In genomic region chr4:131253443-131253817, GRCm38 (mm10) we compare ENCODE assay signal across 8 mouse cellular contexts.
DNase-seq lines count a peak whose midpoint lies in the region; ATAC-seq and TF ChIP-seq lines count a peak whose summit lies in the region.

No protein-coding gene starts in this region.

- DNase-seq in frontal cortex, postnatal 36 days (ENCODE audit: low spot score in 2 of 2), result no peak
- DNase-seq in lung, embryonic 14.5 days, result no peak
- no peak for DNase-seq in lung, postnatal 4 days
- no peak for DNase-seq in limb, embryonic 11.5 days (ENCODE audit: low spot score)
- no peak for DNase-seq in embryo, embryonic 10 days (ENCODE audit: low spot score)

- TF ChIP-seq CTCF in lung, embryonic 14.5 days (IDR thresholded peaks at IDR 0.05; ENCODE audit: low read depth), result no peak

- H3K9ac ChIP-seq in lung, embryonic 14.5 days, result no peak overlapping the region
- H3K9ac ChIP-seq in limb, embryonic 11.5 days (ENCODE audit: low read length), result no peak overlapping the region
- no peak overlapping the region for H3K9ac ChIP-seq in stomach, embryonic 16.5 days (ENCODE audit: low read length)

- H3K9me3 ChIP-seq in lung, embryonic 14.5 days (ENCODE audit: low read depth, low read length), result no peaks in the 10 kb centered on the region
- H3K9me3 ChIP-seq in limb, embryonic 11.5 days (ENCODE audit: control insufficient read depth, low read length), result no peaks in the 10 kb centered on the region
- no peaks in the 10 kb centered on the region for H3K9me3 ChIP-seq in stomach, embryonic 16.5 days (replicated peaks; ENCODE audit: control insufficient read depth, low read length)

- H3K4me1 ChIP-seq in lung, embryonic 14.5 days (ENCODE audit: insufficient read depth), result no peaks in the 10 kb centered on the region
- 0 out of 2 replicates have a peak, but pooled peaks cover 4% of the 10 kb centered on the region for H3K4me1 ChIP-seq in limb, embryonic 11.5 days (ENCODE audit: control insufficient read depth, insufficient read depth, low read length)
- no peaks in the 10 kb centered on the region for H3K4me1 ChIP-seq in stomach, embryonic 16.5 days (ENCODE audit: control insufficient read depth, insufficient read depth, low read length)

- WGBS in lung, embryonic 14.5 days, result 2% methylated on average over 8 of the region's 8 CpGs
- 8% methylated on average over 8 of the region's 8 CpGs for WGBS in limb, embryonic 11.5 days
- WGBS in stomach, embryonic 16.5 days, result 4% methylated on average over 8 of the region's 8 CpGs

- no peak overlapping the region for H3K27ac ChIP-seq in lung, embryonic 14.5 days (ENCODE audit: low read depth)
- H3K27ac ChIP-seq in limb, embryonic 11.5 days (replicated peaks; ENCODE audit: low read depth, low read length), result no peak overlapping the region
- no peak overlapping the region for H3K27ac ChIP-seq in stomach, embryonic 16.5 days (ENCODE audit: low read length)

- H3K4me3 ChIP-seq in lung, embryonic 14.5 days (ENCODE audit: low read depth, low read length), result no peak overlapping the region
- no peak overlapping the region for H3K4me3 ChIP-seq in limb, embryonic 11.5 days (ENCODE audit: low read depth, low read length)
- H3K4me3 ChIP-seq in stomach, embryonic 16.5 days (replicated peaks; ENCODE audit: low read length), result no peak overlapping the region

- 0 out of 2 replicates have a peak, but pooled peaks have one; percentile 18 for ATAC-seq in frontal cortex, adult (ENCODE audit: low TSS enrichment)
- no peak for ATAC-seq in lung, embryonic 14.5 days (ENCODE audit: insufficient read depth)
- no peak for ATAC-seq in limb, embryonic 11.5 days (ENCODE audit: insufficient number of reproducible peaks, low FRiP score, low TSS enrichment, low read depth)
- no peak for ATAC-seq in stomach, embryonic 16.5 days (ENCODE audit: insufficient read depth, low FRiP score)
- ATAC-seq in activated CD4-positive, CD25-positive, alpha-beta regulatory T cell, adult 4 months, result no peak

- H3K36me3 ChIP-seq in lung, embryonic 14.5 days (ENCODE audit: insufficient read depth), result no peaks in the 10 kb centered on the region
- no peaks in the 10 kb centered on the region for H3K36me3 ChIP-seq in limb, embryonic 11.5 days (ENCODE audit: control insufficient read depth, insufficient read depth, low read length)
- no peaks in the 10 kb centered on the region for H3K36me3 ChIP-seq in stomach, embryonic 16.5 days (ENCODE audit: control insufficient read depth, insufficient read depth, low read length)

- H3K4me2 ChIP-seq in lung, embryonic 14.5 days, result peak overlapping the region; percentile 53
- peak overlapping the region; percentile 27; the same call in 1 of the 2 replicates for H3K4me2 ChIP-seq in limb, embryonic 11.5 days (ENCODE audit: low read depth, severe bottlenecking)
- peak overlapping the region; percentile 50 for H3K4me2 ChIP-seq in stomach, embryonic 16.5 days (ENCODE audit: low read depth, low read length)

- no peaks in the 10 kb centered on the region for H3K27me3 ChIP-seq in lung, embryonic 14.5 days (ENCODE audit: insufficient read depth, low read length)
- H3K27me3 ChIP-seq in limb, embryonic 11.5 days (ENCODE audit: control insufficient read depth, insufficient read depth, low read length), result no peaks in the 10 kb centered on the region
- peaks cover 7% of the 10 kb centered on the region; the same call in 1 of the 2 replicates for H3K27me3 ChIP-seq in stomach, embryonic 16.5 days (ENCODE audit: control insufficient read depth, insufficient read depth, low read length)
